Mouse (Mus musculus): ENCODE measurements around the gene F830045P16Rik.

GRCm38 (mm10) chr2:129483150-129483549 is 53.3 kb downstream of the F830045P16Rik start:
- TF ChIP-seq POLR2A (IDR thresholded peaks at IDR 0.05; ENCODE audit: borderline replicate concordance, extremely low read depth, insufficient read depth, insufficient read length, poor library complexity, severe bottlenecking) = no peak
- no peak for TF ChIP-seq CTCF (IDR thresholded peaks at IDR 0.05; ENCODE audit: borderline replicate concordance, extremely low read depth, insufficient read depth, insufficient read length)
